Mouse (Mus musculus) leukemia stem cell, adult 10-12 weeks (primary cell): ENCODE results near the gene Chtop. TPM values are rescaled to one million over a fixed set of nuclear protein-coding genes. Genes with fewer than 3 reads are reported as not detected.

Experiments used
- polyA plus RNA-seq: library from polyadenylated mRNA; stranded (reverse); fragments of >175 nt; gene quantifications from 2 replicates; pipeline ENCODE4 v1.2.3, GENCODE M21; 2012; ENCODE audit warnings: low replicate concordance

The Chtop gene
- 77.5 and 97.8 TPM in 2 replicates for polyA plus RNA-seq

GRCm38 (mm10) chr3:90508950-90509746 lies at the start of gene Chtop:
Gene Chtop (minus strand): TSS chr3:90509498.

GRCm38 (mm10) chr3:90537141-90537904 lies 28.0 kb upstream of the Chtop start, which contains the start of gene S100a16:
Gene S100a16 (plus strand): TSS chr3:90537254.

GRCm38 (mm10) chr3:90526580-90526979 lies 17.3 kb upstream of the Chtop start, which contains the start of gene S100a14:
Gene S100a14 (plus strand): TSS chr3:90526856.

GRCm38 (mm10) chr3:90513796-90514590 lies 4.7 kb upstream of the Chtop start, which contains the start of the genes S100a1 and S100a13:
Gene S100a1 (minus strand): TSS chr3:90514392.
Gene S100a13 (plus strand): TSS chr3:90514435.

GRCm38 (mm10) chr3:90490696-90491256 lies 18.5 kb downstream of the Chtop start, which contains the start of gene Snapin:
Gene Snapin (minus strand): TSS chr3:90491033.

GRCm38 (mm10) chr3:90475831-90476611 lies 33.3 kb downstream of the Chtop start, which contains the start of gene Ilf2:
Gene Ilf2 (plus strand): TSS chr3:90476126.

GRCm38 (mm10) chr3:90465686-90466310 lies 43.5 kb downstream of the Chtop start, which contains the start of gene Npr1:
Gene Npr1 (minus strand): TSS chr3:90465866.

Other genes with a start within 250 kb of the Chtop start
- gene Dennd4b, start 244.3 kb downstream of the Chtop start, polyA plus RNA-seq = 101 and 197 TPM in 2 replicates
- 3.4 and 5.4 TPM in 2 replicates for gene Gatad2b, start 216.3 kb downstream of the Chtop start, polyA plus RNA-seq
- 2.4 and 2.9 TPM in 2 replicates for gene Slc27a3, start 119.6 kb downstream of the Chtop start, polyA plus RNA-seq
- gene Ints3, start 75.9 kb downstream of the Chtop start, polyA plus RNA-seq = 28.3 and 56.0 TPM in 2 replicates
- 0.89 and 5.8 TPM in 2 replicates for gene Npr1, start 43.6 kb downstream of the Chtop start, polyA plus RNA-seq
- gene Ilf2, start 33.4 kb downstream of the Chtop start, polyA plus RNA-seq = 8.3 and 17.4 TPM in 2 replicates
- gene Snapin, start 18.5 kb downstream of the Chtop start, polyA plus RNA-seq = 1.9 and 2.3 TPM in 2 replicates
- 4.6 and 6.4 TPM in 2 replicates for gene S100a1, start 4.9 kb upstream of the Chtop start, polyA plus RNA-seq
- 1.4 and 4.0 TPM in 2 replicates for gene S100a13, start 4.9 kb upstream of the Chtop start, polyA plus RNA-seq
- gene S100a14, start 17.4 kb upstream of the Chtop start, polyA plus RNA-seq = not detected in 2 replicates
- gene S100a16, start 27.8 kb upstream of the Chtop start, polyA plus RNA-seq = 1.6 and 3.6 TPM in 2 replicates
- gene S100a3, start 51.1 kb upstream of the Chtop start, polyA plus RNA-seq = not detected in 2 replicates
- not detected in 2 replicates for gene S100a2, start 80.7 kb upstream of the Chtop start, polyA plus RNA-seq
- not detected in 2 replicates for gene Gm42674, start 92.4 kb upstream of the Chtop start, polyA plus RNA-seq
- gene S100a4, start 94.3 kb upstream of the Chtop start, polyA plus RNA-seq = 0.43 TPM in 1 of 2 replicates, not detected in the other
- gene S100a5, start 99.0 kb upstream of the Chtop start, polyA plus RNA-seq = not detected in 2 replicates
- 3.1 and 4.6 TPM in 2 replicates for gene S100a6, start 103.4 kb upstream of the Chtop start, polyA plus RNA-seq
- not detected in 2 replicates for gene S100a7a, start 144.5 kb upstream of the Chtop start, polyA plus RNA-seq
- 0.75 and 4.8 TPM in 2 replicates for gene S100a8, start 159.5 kb upstream of the Chtop start, polyA plus RNA-seq
- gene S100a9, start 186.2 kb upstream of the Chtop start, polyA plus RNA-seq = 4.4 and 10.4 TPM in 2 replicates
- gene Pglyrp4, start 217.4 kb upstream of the Chtop start, polyA plus RNA-seq = not detected in 2 replicates